Mouse (Mus musculus) liver, embryonic 11.5 days (tissue): ENCODE results near the gene Taar7e. TPM values are rescaled to one million over a fixed set of nuclear protein-coding genes. Genes with fewer than 3 reads are reported as not detected.

Experiments used
- polyA plus RNA-seq: library from polyadenylated mRNA; unstranded; fragments of >200 nt; fragmentation: Nextera tagmentation; extraction: Ambion mirVana; gene quantifications from 2 replicates; pipeline ENCODE4 v1.2.1, GENCODE M21; 2014

Gene Taar7e
- polyA plus RNA-seq, 1 experiment from 2014 or later, result not detected

Other genes starting within 250 kb of the Taar7e start
- 5.6 and 6.3 TPM in 2 replicates for gene Slc18b1, start 240.6 kb upstream of the Taar7e start, polyA plus RNA-seq
- not detected in 2 replicates for gene Vnn3, start 186.2 kb upstream of the Taar7e start, polyA plus RNA-seq
- gene Vnn1, start 142.9 kb upstream of the Taar7e start, polyA plus RNA-seq, result 1.3 and 1.4 TPM in 2 replicates
- gene Taar1, start 117.3 kb upstream of the Taar7e start, polyA plus RNA-seq, result not detected in 2 replicates
- gene Taar2, start 99.0 kb upstream of the Taar7e start, polyA plus RNA-seq, result not detected in 2 replicates
- not detected in 2 replicates for gene Taar3, start 88.1 kb upstream of the Taar7e start, polyA plus RNA-seq
- gene Taar4, start 77.1 kb upstream of the Taar7e start, polyA plus RNA-seq, result not detected in 2 replicates
- not detected in 2 replicates for gene Taar5, start 66.9 kb upstream of the Taar7e start, polyA plus RNA-seq
- gene Taar6, start 52.0 kb upstream of the Taar7e start, polyA plus RNA-seq, result not detected in 2 replicates
- gene Taar7a, start 44.1 kb upstream of the Taar7e start, polyA plus RNA-seq, result not detected in 2 replicates
- gene Taar7b, start 37.7 kb upstream of the Taar7e start, polyA plus RNA-seq, result not detected in 2 replicates
- gene Taar7d, start 10.4 kb upstream of the Taar7e start, polyA plus RNA-seq, result not detected in 2 replicates
- gene Taar7f, start 11.9 kb downstream of the Taar7e start, polyA plus RNA-seq, result not detected in 2 replicates
- not detected in 2 replicates for gene Taar8a, start 38.9 kb downstream of the Taar7e start, polyA plus RNA-seq
- not detected in 2 replicates for gene Taar8b, start 54.7 kb downstream of the Taar7e start, polyA plus RNA-seq
- gene Taar8c, start 64.3 kb downstream of the Taar7e start, polyA plus RNA-seq, result not detected in 2 replicates
- gene Taar9, start 71.9 kb downstream of the Taar7e start, polyA plus RNA-seq, result not detected in 2 replicates
- 50.7 and 56.0 TPM in 2 replicates for gene Stx7, start 111.7 kb downstream of the Taar7e start, polyA plus RNA-seq
- 2.3 and 2.8 TPM in 2 replicates for gene Moxd1, start 185.9 kb downstream of the Taar7e start, polyA plus RNA-seq